8 mouse cellular contexts compared by ENCODE assay signal in genomic region chr9:30936674-30937438, GRCm38 (mm10). TPM values are rescaled to one million over a fixed set of nuclear protein-coding genes. Genes with fewer than 3 reads are reported as not detected.
DNase-seq lines count a peak whose midpoint lies in the region; ATAC-seq and TF ChIP-seq lines count a peak whose summit lies in the region.

No protein-coding gene starts in this region.

- H3K4me2 ChIP-seq in heart, postnatal 0 days (ENCODE audit: low read depth, low read length) = peak overlapping the region; percentile 46; the same call in 1 of the 2 replicates
- H3K4me2 ChIP-seq in midbrain, embryonic 15.5 days = peak overlapping the region; percentile 22; the same call in 1 of the 2 replicates

- H3K4me1 ChIP-seq in MEL (ENCODE audit: control insufficient read depth in 1 of 2, insufficient read depth in 2 of 2, low read length in 2 of 2) = no peaks in the 10 kb centered on the region
- no peaks in the 10 kb centered on the region for H3K4me1 ChIP-seq in heart, postnatal 0 days (ENCODE audit: control insufficient read depth, insufficient read depth)
- H3K4me1 ChIP-seq in midbrain, embryonic 15.5 days = peaks cover 1% of the 10 kb centered on the region

- TF ChIP-seq CTCF in MEL (IDR thresholded peaks at IDR 0.05 in 2 of 3, conservative IDR thresholded peaks at IDR 0.05 in 1 of 3; ENCODE audit: control insufficient read depth in 1 of 3, insufficient read depth in 1 of 3, low read depth in 2 of 3, low read length in 3 of 3, poor library complexity in 1 of 3, severe bottlenecking in 1 of 3) = peak; percentile 57 to 75 (median 74)
- peak; percentile 88 for TF ChIP-seq CTCF in heart, postnatal 0 days (IDR thresholded peaks at IDR 0.05; ENCODE audit: low read depth)

- DNase-seq in gastrocnemius, adult 18-20 months (ENCODE audit: low spot score) = peak; percentile 52
- no peak for DNase-seq in gastrocnemius, postnatal 25 days
- peak; percentile 54 for DNase-seq in MEL (ENCODE audit: low read depth, low spot score)
- peak; percentile 57 for DNase-seq in embryo, embryonic 11.5 days (ENCODE audit: low read depth, low spot score)
- peak; percentile 75 for DNase-seq in heart, postnatal 0 days (ENCODE audit: low spot score)
- peak; percentile 76 to 80 for DNase-seq in layer of hippocampus, postnatal 10 days (ENCODE audit: low spot score in 2 of 2)

- ATAC-seq in heart, postnatal 0 days (ENCODE audit: insufficient read depth, low read depth) = peak; percentile 73
- ATAC-seq in midbrain, embryonic 15.5 days (replicated peaks) = peak; percentile 81
- no peak for ATAC-seq in megakaryocyte, adult 5-6 weeks (ENCODE audit: poor library complexity, severe bottlenecking)

- TF ChIP-seq RAD21 in MEL (IDR thresholded peaks at IDR 0.05; ENCODE audit: low read depth, low read length) = peak; percentile 56

- no peak overlapping the region for H3K9ac ChIP-seq in MEL (ENCODE audit: control insufficient read depth, low read depth, low read length, poor library complexity, severe bottlenecking)
- H3K9ac ChIP-seq in heart, postnatal 0 days (replicated peaks; ENCODE audit: low read depth, low read length) = no peak overlapping the region
- no peak overlapping the region for H3K9ac ChIP-seq in midbrain, embryonic 15.5 days

- H3K27ac ChIP-seq in MEL (ENCODE audit: control insufficient read depth, low read depth, low read length) = no peak overlapping the region
- no peak overlapping the region for H3K27ac ChIP-seq in heart, postnatal 0 days (ENCODE audit: low read depth)
- no peak overlapping the region for H3K27ac ChIP-seq in midbrain, embryonic 15.5 days

- no peaks in the 10 kb centered on the region for H3K9me3 ChIP-seq in MEL (replicated peaks; ENCODE audit: insufficient read depth, low read length)
- H3K9me3 ChIP-seq in heart, postnatal 0 days (replicated peaks; ENCODE audit: control insufficient read depth, low read length) = no peaks in the 10 kb centered on the region
- no peaks in the 10 kb centered on the region for H3K9me3 ChIP-seq in midbrain, embryonic 15.5 days

- no peaks in the 10 kb centered on the region for H3K79me2 ChIP-seq in MEL (ENCODE audit: control insufficient read depth, insufficient read depth, low read length, poor library complexity)

- no peaks in the 10 kb centered on the region for H3K27me3 ChIP-seq in MEL (ENCODE audit: control insufficient read depth in 1 of 2, insufficient read depth in 2 of 2, low read length in 2 of 2)
- H3K27me3 ChIP-seq in heart, postnatal 0 days (ENCODE audit: control insufficient read depth, insufficient read depth, low read length) = peaks cover 15% of the 10 kb centered on the region
- peaks cover 19% of the 10 kb centered on the region for H3K27me3 ChIP-seq in midbrain, embryonic 15.5 days (replicated peaks)

- 24% methylated on average over 9 of the region's 9 CpGs for WGBS in heart, postnatal 0 days
- 30% methylated on average over 9 of the region's 9 CpGs for WGBS in midbrain, embryonic 15.5 days

- no peak for TF ChIP-seq POLR2A in MEL (IDR thresholded peaks at IDR 0.05; ENCODE audit: control insufficient read depth in 1 of 2, insufficient read depth in 1 of 2, low read depth in 1 of 2, low read length in 2 of 2, poor library complexity in 1 of 2)

- H3K4me3 ChIP-seq in MEL (ENCODE audit: control insufficient read depth in 1 of 2, insufficient read depth in 1 of 2, low read depth in 2 of 2, low read length in 2 of 2) = no peak overlapping the region
- 0 out of 2 replicates have a peak overlapping the region, but pooled peaks have one; percentile 9 for H3K4me3 ChIP-seq in heart, postnatal 0 days (ENCODE audit: low read depth, low read length)
- H3K4me3 ChIP-seq in midbrain, embryonic 15.5 days = no peak overlapping the region

- H3K36me3 ChIP-seq in MEL (ENCODE audit: control insufficient read depth in 1 of 2, insufficient read depth in 2 of 2, low read length in 2 of 2) = no peaks in the 10 kb centered on the region
- H3K36me3 ChIP-seq in heart, postnatal 0 days (replicated peaks; ENCODE audit: control insufficient read depth, insufficient read depth, low read length) = no peaks in the 10 kb centered on the region
- no peaks in the 10 kb centered on the region for H3K36me3 ChIP-seq in midbrain, embryonic 15.5 days (replicated peaks)

- no peak for TF ChIP-seq EP300 in MEL (IDR thresholded peaks at IDR 0.05; ENCODE audit: low read depth in 1 of 2, low read length in 2 of 2)
- no peak for TF ChIP-seq EP300 in heart, postnatal 0 days (IDR thresholded peaks at IDR 0.05; ENCODE audit: low read depth)

TF ChIP-seq in MEL, 35 proteins besides CTCF, POLR2A, EP300 and RAD21:
- TF ChIP-seq SMC3 (IDR thresholded peaks at IDR 0.05; ENCODE audit: low read depth, low read length) (peak; percentile 79), GABPA (IDR thresholded peaks at IDR 0.05; ENCODE audit: low read depth, low read length) (no peak), ELF1 (IDR thresholded peaks at IDR 0.05; ENCODE audit: low read depth, low read length) (no peak), USF1 (IDR thresholded peaks at IDR 0.05; ENCODE audit: low read depth, low read length) (peak; percentile 88), USF2 (IDR thresholded peaks at IDR 0.05; ENCODE audit: borderline replicate concordance in 1 of 2, insufficient read depth in 1 of 2, low read depth in 1 of 2, low read length in 2 of 2) (0 out of 4 replicates have a peak, but pooled peaks of 1 of the 2 experiments have one; percentile 50), MAX (IDR thresholded peaks at IDR 0.05; ENCODE audit: low read length) (peak; percentile 71), MYC (IDR thresholded peaks at IDR 0.05; ENCODE audit: low read depth, low read length) (peak; percentile 69; the same call in 1 of the 2 replicates)

RNA-seq across cellular contexts. Expression of gene Adamts8, which starts 5.5 kb away (rescaled TPM):
- 1 to 10 TPM; 1.1 to 3.7 TPM for total RNA-seq in gastrocnemius, adult 18-20 months (2021)
- total RNA-seq in gastrocnemius, postnatal 25 days (2021) = 10 to 100 TPM in 1 of 2 experiments, 1 to 10 TPM in 1; 7.5 to 11.6 TPM
- total RNA-seq in MEL (2012; rRNA removed) = not detected in 2 replicates
- not detected for polyA plus RNA-seq in MEL (2012; ENCODE audit: insufficient read depth in 1 of 2, insufficient read length in 2 of 2, low read depth in 1 of 2, low replicate concordance in 2 of 2, missing spikeins in 1 of 2)
- 15.6 and 24.3 TPM in 2 replicates for total RNA-seq in heart, postnatal 0 days (2014; rRNA removed; ENCODE audit: low replicate concordance)
- 9.2 and 11.6 TPM in 2 replicates for polyA plus RNA-seq in heart, postnatal 0 days (2015; fragmentation: Nextera tagmentation; extraction: Ambion mirVana)
- total RNA-seq in layer of hippocampus, postnatal 10 days (2021) = 1 to 10 TPM; 5.8 to 7.1 TPM
- 1.7 and 2.4 TPM in 2 replicates for polyA plus RNA-seq in midbrain, embryonic 15.5 days (2015; fragmentation: Nextera tagmentation; extraction: Ambion mirVana)
- total RNA-seq in megakaryocyte, adult 5-6 weeks (2015) = not detected in 2 replicates
- not detected in 2 replicates for total RNA-seq in megakaryocyte, adult 5-6 weeks (2017)

RNA-seq across cellular contexts. Expression of gene Adamts15, which starts 14.6 kb away (rescaled TPM):
- total RNA-seq in gastrocnemius, adult 18-20 months (2021) = 1 to 10 TPM; 1.3 to 3.4 TPM
- total RNA-seq in gastrocnemius, postnatal 25 days (2021) = 1 to 10 TPM; 2.3 to 2.4 TPM
- not detected in 2 replicates for total RNA-seq in MEL (2012; rRNA removed)
- polyA plus RNA-seq in MEL (2012; ENCODE audit: insufficient read depth in 1 of 2, insufficient read length in 2 of 2, low read depth in 1 of 2, low replicate concordance in 2 of 2, missing spikeins in 1 of 2) = under 1 TPM in 1 of 2 experiments, not detected in 1; 0.07 TPM
- total RNA-seq in heart, postnatal 0 days (2014; rRNA removed; ENCODE audit: low replicate concordance) = 4.3 and 8.4 TPM in 2 replicates
- polyA plus RNA-seq in heart, postnatal 0 days (2015; fragmentation: Nextera tagmentation; extraction: Ambion mirVana) = 2.1 and 3.1 TPM in 2 replicates
- 1 to 10 TPM; 7.7 to 8.7 TPM for total RNA-seq in layer of hippocampus, postnatal 10 days (2021)
- polyA plus RNA-seq in midbrain, embryonic 15.5 days (2015; fragmentation: Nextera tagmentation; extraction: Ambion mirVana) = 6.4 and 7.3 TPM in 2 replicates
- 0.07 TPM in 1 of 2 replicates, not detected in the other for total RNA-seq in megakaryocyte, adult 5-6 weeks (2015)
- total RNA-seq in megakaryocyte, adult 5-6 weeks (2017) = 0.04 TPM in 2 replicates
